Mouse (Mus musculus): Measurements from ENCODE around the gene Kcnip1.
A peak's percentile ranks its signal among the peaks of the same experiment; 100 is the strongest.

The Kcnip1 gene

DNA sequence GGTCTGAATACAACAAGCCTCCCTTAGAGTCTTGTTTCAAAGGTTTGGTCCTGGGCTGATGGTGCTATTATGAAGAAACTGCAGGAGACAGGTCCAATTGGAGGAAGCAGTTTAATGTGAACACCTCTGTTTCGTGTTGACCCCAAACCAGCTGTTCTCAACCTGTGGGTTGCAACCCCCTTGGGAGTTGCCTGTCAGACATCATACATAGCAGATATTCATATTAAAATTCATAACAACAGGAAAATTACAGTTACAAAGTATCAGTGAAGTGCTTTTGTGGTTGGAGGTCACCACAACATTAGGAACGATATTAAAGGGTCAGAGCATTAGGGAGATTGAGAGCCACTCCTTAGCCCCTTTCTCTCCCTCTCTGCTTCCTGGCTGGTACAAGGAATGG lies 91.2 kb downstream of the Kcnip1 start:
- no peak for DNase-seq (ENCODE audit: low spot score in 2 of 2)

GRCm38 (mm10) chr11:33891084-33891483 lies 101.9 kb downstream of the Kcnip1 start:
- DNase-seq (ENCODE audit: low spot score in 2 of 2) = no peak

DNA sequence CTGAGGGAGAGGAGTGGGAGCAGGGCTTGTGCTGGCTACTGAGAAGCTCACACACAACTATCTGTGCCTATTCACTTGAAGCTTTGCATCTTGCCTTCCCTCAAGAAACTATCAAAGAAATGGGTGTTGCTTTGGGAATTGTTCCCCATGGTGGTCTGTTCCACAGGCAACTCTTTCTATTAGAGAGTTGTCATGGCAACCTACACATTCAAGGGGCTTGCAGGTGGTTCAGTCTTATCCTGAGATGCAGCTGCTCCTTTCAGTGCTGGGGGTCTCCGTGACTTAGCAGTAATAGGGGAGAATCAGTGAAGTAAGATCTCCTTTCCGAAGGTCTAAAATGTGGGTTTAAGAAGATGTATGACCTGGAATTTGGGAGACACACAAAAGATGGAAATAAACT lies 102.6 kb downstream of the Kcnip1 start:
- DNase-seq (ENCODE audit: low spot score in 2 of 2) = no peak

GRCm38 (mm10) chr11:33887660-33888059 lies 105.3 kb downstream of the Kcnip1 start:
- DNase-seq (ENCODE audit: low spot score in 2 of 2) = no peak

DNA sequence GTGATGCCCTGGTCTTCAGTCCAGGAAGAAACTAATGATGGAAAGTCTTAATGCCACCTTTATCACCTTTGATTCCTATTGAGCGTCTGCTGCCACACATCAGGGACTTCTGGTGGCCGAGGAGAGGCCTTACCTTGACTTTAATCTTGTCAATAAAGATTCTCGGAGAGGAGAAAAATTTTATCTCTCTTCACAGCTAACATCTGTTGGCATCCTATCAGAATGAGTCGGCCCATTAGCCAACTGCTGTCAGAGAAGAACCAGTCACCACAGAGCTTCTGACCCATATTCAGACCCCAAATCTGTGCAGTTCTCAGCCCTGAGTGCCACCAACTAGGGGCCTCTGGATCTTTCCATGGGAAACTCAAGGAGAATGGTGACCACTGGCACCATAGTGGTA lies 107.0 kb downstream of the Kcnip1 start:
- DNase-seq (ENCODE audit: low spot score in 2 of 2) = no peak

- DNase-seq (ENCODE audit: low spot score in 2 of 2) = no peak
These were observed 110.1 kb downstream of the Kcnip1 start for GRCm38 (mm10) chr11:33882731-33883328.

DNA sequence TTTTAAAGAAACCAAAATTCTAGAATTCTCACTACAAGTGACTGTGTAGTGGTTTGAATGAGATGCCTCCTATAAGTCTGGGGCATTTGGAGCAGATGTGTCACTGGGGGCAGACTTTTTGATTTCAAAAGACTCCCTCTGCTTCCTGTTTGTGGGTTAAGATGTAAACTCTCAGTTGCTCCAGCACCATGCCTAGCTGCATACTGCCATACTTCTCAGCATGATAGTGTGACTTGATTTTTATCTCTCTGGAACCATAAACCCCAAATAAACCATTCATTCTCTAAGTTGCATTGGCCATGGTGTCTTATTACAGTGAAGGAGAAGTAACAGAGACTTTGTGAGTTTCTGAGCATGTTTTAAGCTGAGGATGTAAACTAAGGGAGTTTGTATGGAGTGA lies 118.0 kb downstream of the Kcnip1 start:
- DNase-seq (ENCODE audit: low spot score in 2 of 2) = no peak

DNA sequence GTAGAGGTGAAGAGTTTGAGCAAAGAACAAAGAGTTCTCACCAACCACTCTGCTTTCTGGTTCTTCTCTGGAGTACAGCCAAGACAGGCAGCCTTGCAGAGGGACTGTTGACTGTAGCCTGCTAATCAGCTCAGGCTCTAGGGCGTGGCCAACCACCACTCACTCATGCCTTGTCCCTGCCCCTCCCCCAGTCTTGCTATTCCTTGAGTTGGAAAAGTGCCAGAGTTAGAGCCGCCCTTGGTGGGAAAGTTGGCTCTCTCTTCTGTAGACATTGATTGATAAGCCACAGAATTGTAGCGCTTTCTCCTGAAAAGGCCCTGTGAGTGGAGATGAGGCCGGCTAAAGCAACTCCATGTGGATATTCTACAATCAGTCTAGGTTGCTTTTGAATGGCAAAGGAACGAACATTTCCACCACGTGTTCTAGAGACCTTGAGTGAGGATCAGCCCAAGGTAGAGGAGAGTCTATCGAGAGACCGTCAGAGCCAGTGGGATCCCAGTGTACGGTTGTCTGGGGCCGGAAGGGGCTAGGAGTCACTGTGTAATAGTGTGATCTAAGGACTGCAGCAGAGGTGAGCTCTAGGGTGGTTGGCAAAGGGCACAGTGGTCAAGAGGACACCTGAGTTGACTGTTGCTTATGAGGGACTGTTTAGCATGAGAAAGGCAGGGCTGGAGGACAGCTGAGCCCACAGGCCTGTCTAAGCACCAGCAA lies 119.7 kb downstream of the Kcnip1 start:
- DNase-seq (ENCODE audit: low spot score in 2 of 2) = no peak

GRCm38 (mm10) chr11:33872716-33873048 lies 120.3 kb downstream of the Kcnip1 start:
- DNase-seq (ENCODE audit: low spot score in 2 of 2) = no peak

GRCm38 (mm10) chr11:33871998-33872715 lies 120.8 kb downstream of the Kcnip1 start:
- no peak for DNase-seq (ENCODE audit: low spot score in 2 of 2)

- DNase-seq (ENCODE audit: low spot score in 2 of 2) = no peak
These were observed 122.7 kb downstream of the Kcnip1 start for GRCm38 (mm10) chr11:33870246-33870645.

GRCm38 (mm10) chr11:33869559-33869958 lies 123.4 kb downstream of the Kcnip1 start:
- DNase-seq (ENCODE audit: low spot score in 2 of 2) = no peak

DNA sequence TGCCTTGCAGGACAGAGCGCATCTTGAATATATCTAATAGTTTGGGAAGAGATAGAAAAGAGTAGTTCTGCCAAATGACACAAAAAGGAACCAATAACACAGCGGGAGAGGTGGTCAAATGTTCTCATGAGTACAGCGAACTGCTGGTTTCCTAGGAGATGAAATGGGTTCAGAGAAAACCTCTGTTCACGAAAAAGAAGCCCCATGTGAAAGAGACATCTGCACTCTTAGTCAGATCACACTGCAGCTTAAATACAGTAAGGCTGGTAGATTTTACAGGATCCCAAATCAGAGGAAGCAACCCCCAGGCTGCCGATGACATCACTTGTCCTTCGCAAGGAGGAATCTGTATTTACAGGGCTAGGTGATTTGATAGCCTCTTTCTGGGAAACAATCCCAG lies 126.2 kb downstream of the Kcnip1 start:
- DNase-seq (ENCODE audit: low spot score in 2 of 2) = no peak

DNA sequence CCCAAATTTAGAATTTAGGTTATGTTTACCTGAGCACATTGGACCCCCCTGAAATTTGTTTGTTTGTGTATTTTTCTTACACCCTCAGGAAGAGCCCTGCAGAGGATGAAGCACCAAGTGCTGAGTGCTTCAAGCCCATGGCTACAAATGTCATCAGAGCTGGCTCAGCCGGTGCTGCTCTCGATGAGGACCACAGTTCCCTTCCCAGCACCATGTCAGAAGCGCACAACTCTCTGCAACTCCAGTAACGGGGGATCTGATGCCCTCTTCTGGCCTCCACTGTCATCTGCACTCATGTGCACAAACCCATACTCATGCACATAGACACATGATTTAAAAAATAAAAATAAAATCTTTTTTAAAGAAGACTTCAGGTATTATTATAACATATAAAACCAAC lies 128.7 kb downstream of the Kcnip1 start:
- no peak for DNase-seq (ENCODE audit: low spot score in 2 of 2)

- DNase-seq (ENCODE audit: low spot score in 2 of 2) = no peak
These were observed 131.1 kb downstream of the Kcnip1 start for GRCm38 (mm10) chr11:33861823-33862222.

- DNase-seq (ENCODE audit: low spot score in 2 of 2) = no peak
These were observed 131.9 kb downstream of the Kcnip1 start for GRCm38 (mm10) chr11:33860905-33861582.

GRCm38 (mm10) chr11:33849614-33850013 lies 143.3 kb downstream of the Kcnip1 start:
- peak in 1 of 2 experiments; percentile 31 for DNase-seq (ENCODE audit: low spot score in 2 of 2)

- no peak for DNase-seq (ENCODE audit: low spot score in 2 of 2)
These were observed 144.3 kb downstream of the Kcnip1 start for GRCm38 (mm10) chr11:33848685-33849084.

DNA sequence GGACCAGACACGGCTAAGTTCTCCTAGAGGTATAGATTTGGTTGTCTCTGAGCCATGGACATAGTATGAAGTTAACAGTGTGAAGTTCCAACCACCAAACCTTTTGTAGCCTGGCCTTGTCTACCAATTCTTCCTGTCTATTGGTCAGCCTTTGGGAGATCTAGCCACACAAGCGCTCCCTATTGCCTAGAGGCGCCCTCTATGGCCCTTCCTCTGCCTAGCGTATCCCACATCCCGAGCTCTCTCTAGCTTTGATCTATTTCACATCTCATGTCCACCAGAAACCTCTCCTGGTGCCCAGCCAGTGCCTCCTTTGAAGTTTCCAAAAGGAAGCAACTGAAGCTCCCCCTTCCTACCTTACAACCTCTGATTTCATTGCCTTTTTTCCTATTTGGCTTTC lies 147.0 kb downstream of the Kcnip1 start:
- DNase-seq (ENCODE audit: low spot score in 2 of 2) = no peak

DNA sequence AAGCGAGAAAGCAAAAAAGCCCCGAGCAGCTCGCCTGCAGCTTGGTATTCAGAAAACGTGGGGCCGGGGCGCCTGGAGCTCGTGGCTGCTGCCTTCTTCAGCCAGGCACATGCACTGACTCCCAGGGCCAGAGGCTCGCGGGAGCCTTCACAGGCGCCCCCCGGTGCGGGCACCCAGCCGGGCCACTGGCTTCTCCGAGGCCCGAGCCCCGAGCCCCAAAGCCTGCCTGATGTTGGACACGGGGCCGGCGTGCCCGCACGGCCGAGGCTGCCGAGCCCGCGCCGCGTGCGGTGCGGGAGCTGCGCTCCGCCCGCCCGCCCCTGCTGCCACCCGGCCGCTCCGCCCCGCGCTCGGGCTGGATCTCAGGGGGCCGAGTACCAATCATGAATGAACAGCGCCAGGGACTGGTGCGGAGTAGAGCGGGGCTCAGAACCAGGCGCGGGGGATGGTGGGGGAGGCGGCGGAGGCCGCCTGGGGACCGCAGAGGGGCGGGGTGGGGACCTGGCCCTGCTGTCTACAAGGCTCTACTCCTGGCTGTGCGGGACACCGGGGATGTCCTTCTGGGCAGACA lies 149.6 kb downstream of the Kcnip1 start:
- peak in 1 of 2 experiments; percentile 29 for DNase-seq (ENCODE audit: low spot score in 2 of 2)

GRCm38 (mm10) chr11:33839049-33839448 lies 153.9 kb downstream of the Kcnip1 start:
- DNase-seq (ENCODE audit: low spot score in 2 of 2) = no peak

DNA sequence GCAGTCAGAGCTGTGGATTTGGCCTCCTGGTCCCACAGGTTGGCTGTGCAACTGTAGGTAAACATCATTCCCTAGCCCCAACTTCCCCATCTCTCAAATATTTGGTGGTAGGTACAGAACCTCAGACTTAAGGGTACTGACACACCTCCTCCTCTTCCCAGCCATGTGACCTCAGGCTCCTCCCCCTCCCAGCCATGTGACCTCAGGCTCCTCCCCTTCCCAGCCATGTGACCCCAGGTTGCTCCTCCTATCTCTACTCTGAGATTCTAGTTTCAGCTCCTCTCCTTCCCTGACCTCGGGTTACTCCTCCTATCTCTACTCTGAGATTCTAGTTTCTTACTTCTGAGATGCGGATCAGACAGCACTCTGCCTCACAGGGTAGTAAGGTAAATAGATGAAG lies 163.2 kb downstream of the Kcnip1 start:
- no peak for DNase-seq (ENCODE audit: low spot score in 2 of 2)

Measured in frontal cortex, postnatal 10 days (tissue).